Comparison of ENCODE assay signal across 10 mouse cellular contexts in genomic region chr6:15719919-15720318, GRCm38 (mm10). TPM values are rescaled to one million over a fixed set of nuclear protein-coding genes. Genes with fewer than 3 reads are reported as not detected.
DNase-seq lines count a peak whose midpoint lies in the region; ATAC-seq and TF ChIP-seq lines count a peak whose summit lies in the region.
"Had no signal": no experiment of that assay in that cellular context is flagged by ENCODE, and none has a peak within 500 bp of the region (broad histone marks: within the 10 kb centered on the region; RNA-seq: fewer than 3 reads in every experiment).

No protein-coding gene starts in this region.

- peak overlapping the region; percentile 90 for H3ac ChIP-seq in myocyte (ENCODE audit: control insufficient read depth, insufficient read length)

- ATAC-seq in midbrain, embryonic 14.5 days (ENCODE audit: low FRiP score, low TSS enrichment) = 0 out of 2 replicates have a peak, but pooled peaks have one; percentile 1
- ATAC-seq in midbrain, embryonic 13.5 days = no peak

- WGBS in midbrain, embryonic 14.5 days = 72% methylated on average over 6 of the region's 6 CpGs
- WGBS in midbrain, embryonic 13.5 days = 68% methylated on average over 6 of the region's 6 CpGs
- 55% methylated on average over 6 of the region's 6 CpGs for WGBS in embryonic facial prominence, embryonic 10.5 days

- H3K36me3 ChIP-seq in midbrain, embryonic 14.5 days (ENCODE audit: control insufficient read depth, insufficient read depth, low read length) = no peaks in the 10 kb centered on the region
- no peaks in the 10 kb centered on the region for H3K36me3 ChIP-seq in midbrain, embryonic 13.5 days
- no peaks in the 10 kb centered on the region for H3K36me3 ChIP-seq in embryonic facial prominence, embryonic 10.5 days (replicated peaks)
- H3K36me3 ChIP-seq in myocyte (ENCODE audit: control insufficient read depth, insufficient read depth) = no peaks in the 10 kb centered on the region
- H3K36me3 ChIP-seq: liver, embryonic 15.5 days had no signal

- H3K9ac ChIP-seq in midbrain, embryonic 14.5 days (replicated peaks; ENCODE audit: low read length) = no peak overlapping the region
- no peak overlapping the region for H3K9ac ChIP-seq in midbrain, embryonic 13.5 days (replicated peaks)

- peaks cover 40% of the 10 kb centered on the region for H3K79me2 ChIP-seq in myocyte (ENCODE audit: control insufficient read depth, insufficient read depth)

- no peaks in the 10 kb centered on the region for H3K9me3 ChIP-seq in midbrain, embryonic 14.5 days (ENCODE audit: control insufficient read depth, low read length)
- H3K9me3 ChIP-seq in midbrain, embryonic 13.5 days = no peaks in the 10 kb centered on the region
- no peaks in the 10 kb centered on the region for H3K9me3 ChIP-seq in embryonic facial prominence, embryonic 10.5 days
- H3K9me3 ChIP-seq: heart, embryonic 13.5 days; liver, embryonic 15.5 days had no signal

- no peak for TF ChIP-seq POLR2A in myocyte (IDR thresholded peaks at IDR 0.05; ENCODE audit: insufficient read length, low read depth)

- intact Hi-C loops in heart, postnatal 10 days (cut with DNase I) = loop anchor here (2.0 kb wide), 1 partner anchor 71 kb away; no protein-coding TSS in a partner anchor

- DNase-seq in midbrain, embryonic 14.5 days = no peak
- peak; percentile 28 for DNase-seq in embryonic facial prominence, embryonic 10.5 days (ENCODE audit: low spot score)
- peak; percentile 34 for DNase-seq in induced T-regulatory cell, adult 2 months (ENCODE audit: low read depth)
- DNase-seq in right cerebral cortex, postnatal 14 days = no peak
- DNase-seq in heart, postnatal 10 days = no peak

- no peaks in the 10 kb centered on the region for H3K27me3 ChIP-seq in midbrain, embryonic 14.5 days (ENCODE audit: control insufficient read depth, insufficient read depth, low read length)
- peaks cover 7% of the 10 kb centered on the region; the same call in 1 of the 2 replicates for H3K27me3 ChIP-seq in midbrain, embryonic 13.5 days
- no peaks in the 10 kb centered on the region for H3K27me3 ChIP-seq in embryonic facial prominence, embryonic 10.5 days (replicated peaks; ENCODE audit: low read depth, poor library complexity, severe bottlenecking)
- no peaks in the 10 kb centered on the region for H3K27me3 ChIP-seq in myocyte (ENCODE audit: control insufficient read depth, insufficient read depth, insufficient read length)
- H3K27me3 ChIP-seq: heart, embryonic 13.5 days had no signal

- H3K4me3 ChIP-seq in midbrain, embryonic 14.5 days (replicated peaks; ENCODE audit: low read depth, low read length) = no peak overlapping the region
- H3K4me3 ChIP-seq in midbrain, embryonic 13.5 days (replicated peaks) = no peak overlapping the region
- H3K4me3 ChIP-seq in embryonic facial prominence, embryonic 10.5 days = no peak overlapping the region
- peak overlapping the region; percentile 58 for H3K4me3 ChIP-seq in myocyte

- H3K27ac ChIP-seq in midbrain, embryonic 14.5 days (replicated peaks; ENCODE audit: low read depth, low read length) = no peak overlapping the region
- no peak overlapping the region for H3K27ac ChIP-seq in midbrain, embryonic 13.5 days
- 0 out of 2 replicates have a peak overlapping the region, but pooled peaks have one; percentile 96 for H3K27ac ChIP-seq in embryonic facial prominence, embryonic 10.5 days (replicated peaks)

- H3K4me2 ChIP-seq in midbrain, embryonic 14.5 days (ENCODE audit: low read length) = no peak overlapping the region
- H3K4me2 ChIP-seq in midbrain, embryonic 13.5 days (replicated peaks) = no peak overlapping the region
- peak overlapping the region; percentile 22 for H3K4me2 ChIP-seq in myocyte (ENCODE audit: low read depth)

- no peaks in the 10 kb centered on the region for H3K4me1 ChIP-seq in midbrain, embryonic 14.5 days (ENCODE audit: control insufficient read depth, insufficient read depth, low read length)
- H3K4me1 ChIP-seq in midbrain, embryonic 13.5 days (replicated peaks) = peaks cover 12% of the 10 kb centered on the region
- H3K4me1 ChIP-seq in embryonic facial prominence, embryonic 10.5 days = peaks cover 26% of the 10 kb centered on the region
- H3K4me1 ChIP-seq: liver, embryonic 15.5 days had no signal

TF ChIP-seq in myocyte, 11 proteins besides CTCF, POLR2A, EP300 and RAD21:
- no peak for TF ChIP-seq REST (IDR thresholded peaks at IDR 0.05; ENCODE audit: insufficient read depth, insufficient read length)
- no peak for TF ChIP-seq MAX (IDR thresholded peaks at IDR 0.05; ENCODE audit: low read depth)
- TF ChIP-seq TCF12 (IDR thresholded peaks at IDR 0.05; ENCODE audit: insufficient read depth, poor library complexity, severe bottlenecking) = no peak
- no peak for TF ChIP-seq MYOG (IDR thresholded peaks at IDR 0.05; ENCODE audit: control insufficient read depth in 1 of 3, insufficient read depth in 1 of 3, insufficient read length in 2 of 3, low read depth in 2 of 3)
- TF ChIP-seq E2F4 (IDR thresholded peaks at IDR 0.05; ENCODE audit: insufficient read depth) = no peak
- no peak for TF ChIP-seq MYOD1 (IDR thresholded peaks at IDR 0.05; ENCODE audit: control insufficient read depth in 1 of 3, insufficient read length in 2 of 3, low read depth in 2 of 3)
- no peak for TF ChIP-seq POLR2AphosphoS2 (IDR thresholded peaks at IDR 0.05; ENCODE audit: insufficient read length, low read depth)
- TF ChIP-seq CEBPB (IDR thresholded peaks at IDR 0.05; ENCODE audit: insufficient read depth, poor library complexity, severe bottlenecking) = no peak
- TF ChIP-seq SRF (IDR thresholded peaks at IDR 0.05; ENCODE audit: control insufficient read depth, insufficient read length, low read depth) = no peak
- no peak for TF ChIP-seq TCF3 (IDR thresholded peaks at IDR 0.05; ENCODE audit: insufficient read length, low read depth)
- no peak for TF ChIP-seq USF1 (IDR thresholded peaks at IDR 0.05; ENCODE audit: low read depth)

RNA-seq across cellular contexts. Expression of gene Mdfic, which starts 0.5 kb away (rescaled TPM):
- 0.86 and 1.1 TPM in 2 replicates for polyA plus RNA-seq in midbrain, embryonic 14.5 days (2014; fragmentation: Nextera tagmentation; extraction: Ambion mirVana)
- 0.81 and 1.1 TPM in 2 replicates for polyA plus RNA-seq in midbrain, embryonic 13.5 days (2015; fragmentation: Nextera tagmentation; extraction: Ambion mirVana)
- polyA plus RNA-seq in embryonic facial prominence, embryonic 10.5 days (2016; fragmentation: Nextera tagmentation; extraction: Ambion mirVana) = 5.0 and 6.6 TPM in 2 replicates
- polyA plus RNA-seq in myocyte (2012; fragmentation: generic; extraction: Trizol) = 26.9 TPM
- 10 to 100 TPM; 23.1 to 26.2 TPM for total RNA-seq in heart, postnatal 10 days (2021)
- total RNA-seq: MEL had no signal

Comparison
In these comparisons a context has a peak if more than half of its experiments do, and no peak if none do; other contexts are left out.
1. DNase-seq: peak in embryonic facial prominence, embryonic 10.5 days (single experiment) and induced T-regulatory cell, adult 2 months (single experiment); none in midbrain, embryonic 14.5 days (single experiment), right cerebral cortex, postnatal 14 days (single experiment) and heart, postnatal 10 days (0 of 2).